Mouse (Mus musculus): ENCODE measurements at regions not wholly inside any gene's neighbourhood (a gene's known extent, or its start where the extent isn't known, plus 50 kb on each side); places are given as distances from the start of the nearest gene placed in this dataset.

- TF ChIP-seq CTCF (IDR thresholded peaks at IDR 0.05; ENCODE audit: control insufficient read depth, insufficient read depth, insufficient read length) (no peak), MAX (IDR thresholded peaks at IDR 0.05) (no peak)
These were observed 163.2 kb upstream of the 1700066M21Rik start for GRCm38 (mm10) chr1:57214266-57214665.
